24 mouse cellular contexts compared by ENCODE assay signal in the genomic region with DNA sequence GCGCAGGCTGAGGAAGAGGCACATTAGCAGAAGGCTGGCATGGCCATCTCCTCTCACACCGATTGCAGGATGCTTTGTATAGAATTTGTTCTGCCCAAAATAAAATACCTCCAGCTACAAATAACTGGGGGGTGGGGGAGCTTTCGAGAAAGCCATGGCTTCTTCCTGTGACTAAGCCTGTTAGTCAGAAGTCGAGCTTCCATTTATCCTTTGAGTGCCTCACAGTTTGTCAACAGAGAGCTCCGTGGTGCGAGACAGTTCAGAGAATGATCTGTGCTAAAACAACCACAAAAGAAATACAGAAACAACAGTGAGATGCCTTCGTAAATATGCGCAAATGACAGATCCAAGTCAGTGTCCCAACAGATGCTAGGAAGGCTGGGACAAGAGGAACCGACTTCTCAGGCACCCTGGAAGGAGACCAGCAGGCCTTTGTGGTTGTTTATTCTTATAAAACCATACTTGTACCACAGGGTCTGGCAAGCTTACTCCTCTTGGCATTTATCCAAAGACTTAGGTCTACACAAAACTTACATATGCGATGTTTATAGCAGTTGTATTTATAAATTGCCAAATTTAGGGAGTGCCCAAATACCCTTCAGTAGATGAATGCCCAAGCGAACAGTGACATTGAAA. TPM values are rescaled to one million over a fixed set of nuclear protein-coding genes. Genes with fewer than 3 reads are reported as not detected.
DNase-seq lines count a peak whose midpoint lies in the region; ATAC-seq and TF ChIP-seq lines count a peak whose summit lies in the region.
"Had no signal": no experiment of that assay in that cellular context is flagged by ENCODE, and none has a peak within 500 bp of the region (broad histone marks: within the 10 kb centered on the region; RNA-seq: fewer than 3 reads in every experiment).

No protein-coding gene starts in this region.

- ATAC-seq in embryonic facial prominence, embryonic 13.5 days (ENCODE audit: insufficient number of reproducible peaks, insufficient read depth, low FRiP score, low TSS enrichment, low read depth), result no peak
- no peak for ATAC-seq in midbrain, embryonic 14.5 days (ENCODE audit: low FRiP score, low TSS enrichment)
- no peak for ATAC-seq in midbrain, embryonic 13.5 days
- ATAC-seq in embryonic facial prominence, embryonic 15.5 days (ENCODE audit: insufficient number of reproducible peaks, low FRiP score, low TSS enrichment, low read depth), result no peak
- ATAC-seq in erythroblast, adult 5-6 weeks (replicated peaks; ENCODE audit: low FRiP score, poor library complexity, severe bottlenecking), result no peak
- ATAC-seq: forebrain, postnatal 0 days; inflammation-experienced regulatory T-cells, adult 6 months; Patski had no signal

- TF ChIP-seq POLR2A in myocyte (IDR thresholded peaks at IDR 0.05; ENCODE audit: insufficient read length, low read depth), result no peak

- WGBS in embryonic facial prominence, embryonic 13.5 days, result 70% methylated on average over 11 of the region's 11 CpGs
- 86% methylated on average over 11 of the region's 11 CpGs for WGBS in embryonic facial prominence, embryonic 10.5 days
- 38% methylated on average over 11 of the region's 11 CpGs for WGBS in midbrain, embryonic 14.5 days
- 60% methylated on average over 11 of the region's 11 CpGs for WGBS in midbrain, embryonic 13.5 days
- 56% methylated on average over 11 of the region's 11 CpGs for WGBS in embryonic facial prominence, embryonic 15.5 days

- H3K27ac ChIP-seq in embryonic facial prominence, embryonic 13.5 days, result peak overlapping the region; percentile 62
- no peak overlapping the region for H3K27ac ChIP-seq in embryonic facial prominence, embryonic 10.5 days (replicated peaks)
- H3K27ac ChIP-seq in midbrain, embryonic 14.5 days (replicated peaks; ENCODE audit: low read depth, low read length), result no peak overlapping the region
- H3K27ac ChIP-seq in midbrain, embryonic 13.5 days, result no peak overlapping the region
- peak overlapping the region; percentile 35 for H3K27ac ChIP-seq in embryonic facial prominence, embryonic 15.5 days (replicated peaks)
- H3K27ac ChIP-seq: heart, embryonic 13.5 days; hindbrain, embryonic 13.5 days; limb, embryonic 13.5 days; liver, embryonic 14.5 days; stomach, embryonic 15.5 days had no signal

- peaks cover 30% of the 10 kb centered on the region for H3K36me3 ChIP-seq in embryonic facial prominence, embryonic 13.5 days
- peaks cover 52% of the 10 kb centered on the region for H3K36me3 ChIP-seq in embryonic facial prominence, embryonic 10.5 days (replicated peaks)
- peaks cover 30% of the 10 kb centered on the region for H3K36me3 ChIP-seq in midbrain, embryonic 14.5 days (ENCODE audit: control insufficient read depth, insufficient read depth, low read length)
- peaks cover 31% of the 10 kb centered on the region for H3K36me3 ChIP-seq in midbrain, embryonic 13.5 days
- H3K36me3 ChIP-seq in embryonic facial prominence, embryonic 15.5 days, result peaks cover 19% of the 10 kb centered on the region
- peaks cover 20% of the 10 kb centered on the region for H3K36me3 ChIP-seq in myocyte (ENCODE audit: control insufficient read depth, insufficient read depth)
- H3K36me3 ChIP-seq: stomach, embryonic 15.5 days had no signal

- H3K9me3 ChIP-seq in embryonic facial prominence, embryonic 13.5 days, result no peaks in the 10 kb centered on the region
- no peaks in the 10 kb centered on the region for H3K9me3 ChIP-seq in embryonic facial prominence, embryonic 10.5 days
- no peaks in the 10 kb centered on the region for H3K9me3 ChIP-seq in midbrain, embryonic 14.5 days (ENCODE audit: control insufficient read depth, low read length)
- no peaks in the 10 kb centered on the region for H3K9me3 ChIP-seq in midbrain, embryonic 13.5 days
- no peaks in the 10 kb centered on the region for H3K9me3 ChIP-seq in embryonic facial prominence, embryonic 15.5 days (replicated peaks)
- H3K9me3 ChIP-seq: heart, embryonic 13.5 days; hindbrain, embryonic 13.5 days; limb, embryonic 13.5 days; stomach, embryonic 15.5 days had no signal

- no peak overlapping the region for H3K4me2 ChIP-seq in embryonic facial prominence, embryonic 13.5 days
- H3K4me2 ChIP-seq in midbrain, embryonic 14.5 days (ENCODE audit: low read length), result no peak overlapping the region
- no peak overlapping the region for H3K4me2 ChIP-seq in midbrain, embryonic 13.5 days (replicated peaks)
- no peak overlapping the region for H3K4me2 ChIP-seq in embryonic facial prominence, embryonic 15.5 days (replicated peaks)
- peak overlapping the region; percentile 63 for H3K4me2 ChIP-seq in myocyte (ENCODE audit: low read depth)
- H3K4me2 ChIP-seq: heart, embryonic 13.5 days; hindbrain, embryonic 13.5 days; limb, embryonic 13.5 days; stomach, embryonic 15.5 days had no signal

- H3K9ac ChIP-seq in embryonic facial prominence, embryonic 13.5 days, result no peak overlapping the region
- H3K9ac ChIP-seq in midbrain, embryonic 14.5 days (replicated peaks; ENCODE audit: low read length), result no peak overlapping the region
- no peak overlapping the region for H3K9ac ChIP-seq in midbrain, embryonic 13.5 days (replicated peaks)
- H3K9ac ChIP-seq in embryonic facial prominence, embryonic 15.5 days, result no peak overlapping the region
- H3K9ac ChIP-seq: forebrain, postnatal 0 days; heart, embryonic 13.5 days; hindbrain, embryonic 13.5 days; limb, embryonic 13.5 days; liver, embryonic 14.5 days; stomach, embryonic 15.5 days had no signal

- H3K79me2 ChIP-seq in myocyte (ENCODE audit: control insufficient read depth, insufficient read depth), result peaks cover 24% of the 10 kb centered on the region

- H3ac ChIP-seq in myocyte (ENCODE audit: control insufficient read depth, insufficient read length), result no peak overlapping the region

- H3K4me1 ChIP-seq in embryonic facial prominence, embryonic 13.5 days, result peaks cover 24% of the 10 kb centered on the region
- H3K4me1 ChIP-seq in embryonic facial prominence, embryonic 10.5 days, result no peaks in the 10 kb centered on the region
- H3K4me1 ChIP-seq in midbrain, embryonic 14.5 days (ENCODE audit: control insufficient read depth, insufficient read depth, low read length), result no peaks in the 10 kb centered on the region
- H3K4me1 ChIP-seq in midbrain, embryonic 13.5 days (replicated peaks), result peaks cover 12% of the 10 kb centered on the region
- H3K4me1 ChIP-seq in embryonic facial prominence, embryonic 15.5 days, result peaks cover 14% of the 10 kb centered on the region
- H3K4me1 ChIP-seq: hindbrain, embryonic 13.5 days; stomach, embryonic 15.5 days had no signal

- H3K4me3 ChIP-seq in embryonic facial prominence, embryonic 13.5 days, result no peak overlapping the region
- H3K4me3 ChIP-seq in embryonic facial prominence, embryonic 10.5 days, result no peak overlapping the region
- H3K4me3 ChIP-seq in midbrain, embryonic 14.5 days (replicated peaks; ENCODE audit: low read depth, low read length), result no peak overlapping the region
- no peak overlapping the region for H3K4me3 ChIP-seq in midbrain, embryonic 13.5 days (replicated peaks)
- H3K4me3 ChIP-seq in embryonic facial prominence, embryonic 15.5 days (replicated peaks), result no peak overlapping the region
- no peak overlapping the region for H3K4me3 ChIP-seq in myocyte
- H3K4me3 ChIP-seq: heart, embryonic 13.5 days; hindbrain, embryonic 13.5 days; limb, embryonic 13.5 days; stomach, embryonic 15.5 days had no signal

- no peaks in the 10 kb centered on the region for H3K27me3 ChIP-seq in embryonic facial prominence, embryonic 13.5 days
- no peaks in the 10 kb centered on the region for H3K27me3 ChIP-seq in embryonic facial prominence, embryonic 10.5 days (replicated peaks; ENCODE audit: low read depth, poor library complexity, severe bottlenecking)
- H3K27me3 ChIP-seq in midbrain, embryonic 14.5 days (ENCODE audit: control insufficient read depth, insufficient read depth, low read length), result no peaks in the 10 kb centered on the region
- no peaks in the 10 kb centered on the region for H3K27me3 ChIP-seq in midbrain, embryonic 13.5 days
- H3K27me3 ChIP-seq in embryonic facial prominence, embryonic 15.5 days, result no peaks in the 10 kb centered on the region
- no peaks in the 10 kb centered on the region for H3K27me3 ChIP-seq in myocyte (ENCODE audit: control insufficient read depth, insufficient read depth, insufficient read length)
- H3K27me3 ChIP-seq: heart, embryonic 13.5 days; hindbrain, embryonic 13.5 days; limb, embryonic 13.5 days; Patski; stomach, embryonic 15.5 days had no signal

- DNase-seq in embryonic facial prominence, embryonic 10.5 days (ENCODE audit: low spot score), result no peak
- peak; percentile 32 for DNase-seq in midbrain, embryonic 14.5 days
- DNase-seq in frontal cortex, postnatal 10 days (ENCODE audit: low spot score in 2 of 2), result no peak
- DNase-seq: adrenal gland, postnatal 10 days; cerebellum, adult 11-12 months; cerebellum, postnatal 14 days; forebrain, postnatal 0 days; kidney, adult 8-10 months; kidney, postnatal 4 days; layer of hippocampus, adult 9-11 months; retina, postnatal 1 day; thymus, adult 18-20 months had no signal

TF ChIP-seq in myocyte, 11 proteins besides CTCF, POLR2A, EP300 and RAD21:
- no peak for TF ChIP-seq POLR2AphosphoS2 (IDR thresholded peaks at IDR 0.05; ENCODE audit: insufficient read length, low read depth)
TF ChIP-seq in myocyte: peak in this region for 0.

RNA-seq across cellular contexts. Expression of a gene that starts 9.0 kb away (rescaled TPM):
- polyA plus RNA-seq in embryonic facial prominence, embryonic 13.5 days (2015; fragmentation: Nextera tagmentation; extraction: Ambion mirVana), result 10.9 and 13.7 TPM in 2 replicates
- polyA plus RNA-seq in embryonic facial prominence, embryonic 10.5 days (2016; fragmentation: Nextera tagmentation; extraction: Ambion mirVana), result 8.9 and 10.0 TPM in 2 replicates
- 12.6 and 14.3 TPM in 2 replicates for polyA plus RNA-seq in midbrain, embryonic 14.5 days (2014; fragmentation: Nextera tagmentation; extraction: Ambion mirVana)
- polyA plus RNA-seq in midbrain, embryonic 13.5 days (2015; fragmentation: Nextera tagmentation; extraction: Ambion mirVana), result 10.0 and 10.4 TPM in 2 replicates
- 13.2 and 16.5 TPM in 2 replicates for polyA plus RNA-seq in embryonic facial prominence, embryonic 15.5 days (2015; fragmentation: Nextera tagmentation; extraction: Ambion mirVana)
- polyA plus RNA-seq in myocyte (2012; fragmentation: generic; extraction: Trizol), result 7.8 TPM
- 0.63 and 2.7 TPM in 2 replicates for total RNA-seq in erythroblast, adult 5-6 weeks (2015; ENCODE audit: low replicate concordance)
- total RNA-seq in erythroblast, adult 5-6 weeks (2017; ENCODE audit: low replicate concordance), result 0.68 and 4.5 TPM in 2 replicates

RNA-seq across cellular contexts. Expression of a gene that starts 9.1 kb away (rescaled TPM):
- 17.3 and 18.9 TPM in 2 replicates for polyA plus RNA-seq in embryonic facial prominence, embryonic 13.5 days (2015; fragmentation: Nextera tagmentation; extraction: Ambion mirVana)
- polyA plus RNA-seq in embryonic facial prominence, embryonic 10.5 days (2016; fragmentation: Nextera tagmentation; extraction: Ambion mirVana), result 19.8 and 21.0 TPM in 2 replicates
- polyA plus RNA-seq in midbrain, embryonic 14.5 days (2014; fragmentation: Nextera tagmentation; extraction: Ambion mirVana), result 16.6 and 17.2 TPM in 2 replicates
- polyA plus RNA-seq in midbrain, embryonic 13.5 days (2015; fragmentation: Nextera tagmentation; extraction: Ambion mirVana), result 16.5 and 17.6 TPM in 2 replicates
- 15.8 and 17.1 TPM in 2 replicates for polyA plus RNA-seq in embryonic facial prominence, embryonic 15.5 days (2015; fragmentation: Nextera tagmentation; extraction: Ambion mirVana)
- polyA plus RNA-seq in myocyte (2012; fragmentation: generic; extraction: Trizol), result 8.0 TPM
- 4.6 and 14.4 TPM in 2 replicates for total RNA-seq in erythroblast, adult 5-6 weeks (2015; ENCODE audit: low replicate concordance)
- total RNA-seq in erythroblast, adult 5-6 weeks (2017; ENCODE audit: low replicate concordance), result 2.4 and 8.1 TPM in 2 replicates

Comparison
In these comparisons a context has a peak if more than half of its experiments do, and no peak if none do; other contexts are left out.
1. H3K27ac ChIP-seq: peak in embryonic facial prominence, embryonic 13.5 days (single experiment) and embryonic facial prominence, embryonic 15.5 days (single experiment); none in embryonic facial prominence, embryonic 10.5 days (single experiment), midbrain, embryonic 14.5 days (single experiment) and midbrain, embryonic 13.5 days (single experiment).